Comparison of ENCODE assay signal across 16 mouse cellular contexts in the genomic region with DNA sequence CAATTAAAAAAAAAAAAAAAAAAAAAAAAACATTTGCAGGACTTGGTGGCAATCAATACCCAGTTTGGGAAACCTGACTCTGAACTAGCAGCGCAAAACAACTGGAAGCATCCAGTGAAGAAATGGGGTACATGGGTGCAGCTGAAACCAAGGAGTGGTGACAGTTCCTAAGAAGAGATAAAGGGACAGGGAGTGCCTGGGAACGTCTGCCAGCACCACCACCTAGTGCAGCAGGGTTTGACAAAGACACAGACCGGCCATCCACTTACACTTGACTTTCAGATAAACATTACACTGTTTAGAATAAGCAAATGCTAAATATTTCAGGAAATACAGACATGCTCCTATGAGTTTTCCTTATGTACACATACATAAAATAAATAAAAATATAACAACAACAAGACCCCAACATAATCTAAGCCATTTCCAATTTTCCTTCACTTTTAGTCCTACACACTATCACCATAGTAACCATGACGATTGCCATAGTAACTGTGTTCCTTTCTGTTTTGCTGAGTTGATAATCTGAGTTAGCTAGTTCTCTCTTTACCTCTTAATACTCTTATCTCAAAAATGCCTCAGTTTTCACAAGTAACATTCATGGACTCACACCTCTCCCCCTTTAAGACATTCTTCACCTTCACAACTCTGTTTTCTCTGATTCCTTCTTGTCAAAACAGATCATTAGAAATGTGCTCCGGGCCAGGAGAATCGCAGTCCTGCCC.
A peak's percentile ranks its signal among the peaks of the same experiment; 100 is the strongest.
DNase-seq lines count a peak whose midpoint lies in the region; ATAC-seq lines count a peak whose summit lies in the region.
"Had no signal": no experiment of that assay in that cellular context is flagged by ENCODE, and none has a peak within 500 bp of the region (broad histone marks: within the 10 kb centered on the region; RNA-seq: fewer than 3 reads in every experiment).

No protein-coding gene starts in this region.

- H3K9me3 ChIP-seq in hindbrain, embryonic 14.5 days (ENCODE audit: control insufficient read depth, low read length) = no peaks in the 10 kb centered on the region
- no peaks in the 10 kb centered on the region for H3K9me3 ChIP-seq in hindbrain, embryonic 12.5 days (replicated peaks)
- no peaks in the 10 kb centered on the region for H3K9me3 ChIP-seq in liver, embryonic 16.5 days (replicated peaks; ENCODE audit: control insufficient read depth, low read length)
- H3K9me3 ChIP-seq: limb, embryonic 15.5 days; neural tube, embryonic 13.5 days; stomach, embryonic 15.5 days had no signal

- no peak overlapping the region for H3K4me2 ChIP-seq in hindbrain, embryonic 14.5 days (replicated peaks)
- no peak overlapping the region for H3K4me2 ChIP-seq in hindbrain, embryonic 12.5 days (replicated peaks)
- peak overlapping the region; percentile 26; the same call in 1 of the 2 replicates for H3K4me2 ChIP-seq in liver, embryonic 16.5 days (ENCODE audit: low read depth, low read length)
- H3K4me2 ChIP-seq: limb, embryonic 15.5 days; neural tube, embryonic 13.5 days; stomach, embryonic 15.5 days had no signal

- peaks cover 38% of the 10 kb centered on the region for H3K4me1 ChIP-seq in hindbrain, embryonic 14.5 days (replicated peaks; ENCODE audit: control insufficient read depth, insufficient read depth, low read length)
- H3K4me1 ChIP-seq in hindbrain, embryonic 12.5 days = peaks cover 35% of the 10 kb centered on the region
- peaks cover 43% of the 10 kb centered on the region for H3K4me1 ChIP-seq in liver, embryonic 16.5 days (ENCODE audit: control insufficient read depth, low read depth, low read length)

- H3K36me3 ChIP-seq in hindbrain, embryonic 14.5 days (replicated peaks; ENCODE audit: control insufficient read depth, insufficient read depth) = no peaks in the 10 kb centered on the region
- no peaks in the 10 kb centered on the region for H3K36me3 ChIP-seq in hindbrain, embryonic 12.5 days
- no peaks in the 10 kb centered on the region for H3K36me3 ChIP-seq in liver, embryonic 16.5 days (ENCODE audit: control insufficient read depth, insufficient read depth)
- H3K36me3 ChIP-seq: limb, embryonic 15.5 days; neural tube, embryonic 13.5 days; stomach, embryonic 15.5 days had no signal

- ATAC-seq in hindbrain, embryonic 14.5 days (ENCODE audit: low FRiP score) = no peak
- ATAC-seq in hindbrain, embryonic 12.5 days (ENCODE audit: low FRiP score) = no peak
- ATAC-seq in erythroid progenitor cell, adult 5-6 weeks (replicated peaks; ENCODE audit: low FRiP score, poor library complexity, severe bottlenecking) = peak; percentile 83
- ATAC-seq in liver, embryonic 16.5 days (ENCODE audit: low read depth) = 0 out of 2 replicates have a peak, but pooled peaks have one; percentile 28
- ATAC-seq: Patski had no signal

- no peak overlapping the region for H3K9ac ChIP-seq in hindbrain, embryonic 14.5 days
- H3K9ac ChIP-seq in hindbrain, embryonic 12.5 days = no peak overlapping the region
- H3K9ac ChIP-seq in liver, embryonic 16.5 days (ENCODE audit: low read depth, low read length) = no peak overlapping the region
- H3K9ac ChIP-seq: limb, embryonic 15.5 days; neural tube, embryonic 13.5 days; stomach, embryonic 15.5 days had no signal

- H3K27ac ChIP-seq in hindbrain, embryonic 14.5 days = no peak overlapping the region
- no peak overlapping the region for H3K27ac ChIP-seq in hindbrain, embryonic 12.5 days
- peak overlapping the region; percentile 18 for H3K27ac ChIP-seq in liver, embryonic 16.5 days (ENCODE audit: low read length)

- DNase-seq in hindbrain, embryonic 14.5 days (ENCODE audit: low spot score) = peak; percentile 57
- peak; percentile 35 for DNase-seq in NIH3T3 (ENCODE audit: low read depth)
- DNase-seq in adrenal gland, adult 18-20 months (ENCODE audit: low spot score in 2 of 2) = no peak
- DNase-seq in urinary bladder, adult 18-20 months (ENCODE audit: low spot score in 2 of 2) = no peak
- DNase-seq in embryo, embryonic 9.5 days (ENCODE audit: extremely low spot score) = no peak
- DNase-seq: adrenal gland, postnatal 14 days; cerebellum, adult 11 months; kidney, postnatal 10 days; thymus, postnatal 4 days had no signal

- H3K27me3 ChIP-seq in hindbrain, embryonic 14.5 days (ENCODE audit: control insufficient read depth, insufficient read depth, low read length) = no peaks in the 10 kb centered on the region
- 0 out of 2 replicates have a peak, but pooled peaks cover 6% of the 10 kb centered on the region for H3K27me3 ChIP-seq in hindbrain, embryonic 12.5 days
- no peaks in the 10 kb centered on the region for H3K27me3 ChIP-seq in liver, embryonic 16.5 days (ENCODE audit: control insufficient read depth, insufficient read depth, low read depth, low read length)
- H3K27me3 ChIP-seq: limb, embryonic 15.5 days; Patski; stomach, embryonic 15.5 days had no signal

- H3K4me3 ChIP-seq in hindbrain, embryonic 14.5 days (replicated peaks; ENCODE audit: low read length) = no peak overlapping the region
- H3K4me3 ChIP-seq in hindbrain, embryonic 12.5 days = no peak overlapping the region
- H3K4me3 ChIP-seq in liver, embryonic 16.5 days (ENCODE audit: low read depth, low read length) = no peak overlapping the region
- H3K4me3 ChIP-seq: limb, embryonic 15.5 days; neural tube, embryonic 13.5 days; stomach, embryonic 15.5 days had no signal

- WGBS in hindbrain, embryonic 14.5 days = 66% methylated on average over 6 of the region's 6 CpGs
- 65% methylated on average over 6 of the region's 6 CpGs for WGBS in hindbrain, embryonic 12.5 days
- WGBS in liver, embryonic 16.5 days (ENCODE audit: insufficient replicate concordance) = 57% methylated on average over 6 of the region's 6 CpGs

Comparison
In these comparisons a context has a peak if more than half of its experiments do, and no peak if none do; other contexts are left out.
1. ATAC-seq: peak in erythroid progenitor cell, adult 5-6 weeks (single experiment) and liver, embryonic 16.5 days (single experiment); none in hindbrain, embryonic 14.5 days (single experiment) and hindbrain, embryonic 12.5 days (single experiment).
2. DNase-seq: peak in hindbrain, embryonic 14.5 days (single experiment) and NIH3T3 (single experiment); none in adrenal gland, adult 18-20 months (0 of 2), urinary bladder, adult 18-20 months (0 of 2) and embryo, embryonic 9.5 days (single experiment).